Mouse (Mus musculus): Measurements from ENCODE around the gene Fes. TPM values are rescaled to one million over a fixed set of nuclear protein-coding genes. Genes with fewer than 3 reads are reported as not detected.
A peak's percentile ranks its signal among the peaks of the same experiment; 100 is the strongest.

Gene Fes
- polyA plus RNA-seq, 1 experiment from 2014 or later: 13.8 TPM

DNA sequence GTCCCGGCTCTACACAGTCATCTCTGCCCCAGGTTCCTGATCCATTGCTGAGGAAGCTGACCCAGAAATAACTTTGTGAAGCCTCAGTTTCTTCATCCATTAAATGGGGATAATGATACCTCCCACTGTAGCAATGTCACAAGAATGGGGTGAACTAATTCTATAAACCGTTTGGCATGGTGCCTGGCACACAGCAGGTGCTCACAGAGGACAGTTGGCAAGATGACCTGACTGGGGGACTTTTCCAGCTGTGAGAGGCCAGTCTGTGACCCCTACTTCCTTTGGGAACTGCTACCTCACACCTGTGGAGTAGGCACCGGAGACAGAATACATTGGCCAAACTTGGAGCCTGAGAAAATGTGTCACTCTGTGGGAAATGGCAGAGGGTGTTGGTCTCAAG is 30.3 kb upstream of the Fes start:
- 77% methylated on average over 3 of the region's 3 CpGs for WGBS
- Histone ChIP-seq H3K27me3 (no peaks in the 10 kb centered on the region), H3K4me3 (no peak overlapping the region), H3K4me1 (peaks cover 4% of the 10 kb centered on the region), H3K36me3 (no peaks in the 10 kb centered on the region), H3K27ac (no peak overlapping the region), H3K4me2 (no peak overlapping the region), H3K9ac (no peak overlapping the region), H3K9me3 (no peaks in the 10 kb centered on the region)
- ATAC-seq (ENCODE audit: insufficient number of reproducible peaks, insufficient read depth, low FRiP score, low TSS enrichment, low read depth): no peak

DNA sequence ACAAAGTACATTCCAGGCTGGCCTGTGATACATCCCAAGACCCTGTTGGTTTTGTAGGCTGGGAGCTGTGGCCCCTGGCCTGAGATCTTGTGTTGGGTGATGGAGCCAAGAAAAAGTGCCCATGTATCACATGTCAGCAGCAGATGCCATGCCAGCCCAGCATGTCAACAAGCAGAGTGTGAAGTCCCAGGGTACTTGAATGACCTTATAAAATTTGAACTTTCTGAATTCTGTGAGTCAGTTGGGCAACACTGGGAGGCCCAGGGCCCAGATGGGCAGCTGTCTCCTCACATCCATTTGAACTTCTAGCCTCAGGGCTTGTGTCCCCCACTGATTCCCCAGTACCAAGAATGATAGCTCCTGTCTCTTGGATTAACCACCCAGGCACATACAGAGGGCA is 29.9 kb upstream of the Fes start:
- ATAC-seq (ENCODE audit: insufficient number of reproducible peaks, insufficient read depth, low FRiP score, low TSS enrichment, low read depth): no peak
- H3K4me3 ChIP-seq: no peak overlapping the region
- no peak overlapping the region for H3K27ac ChIP-seq
- H3K4me2 ChIP-seq: no peak overlapping the region
- H3K36me3 ChIP-seq: no peaks in the 10 kb centered on the region
- H3K4me1 ChIP-seq: 0 out of 2 replicates have a peak, but pooled peaks cover under 1% of the 10 kb centered on the region
- no peaks in the 10 kb centered on the region for H3K9me3 ChIP-seq
- H3K9ac ChIP-seq: no peak overlapping the region
- H3K27me3 ChIP-seq: no peaks in the 10 kb centered on the region

DNA sequence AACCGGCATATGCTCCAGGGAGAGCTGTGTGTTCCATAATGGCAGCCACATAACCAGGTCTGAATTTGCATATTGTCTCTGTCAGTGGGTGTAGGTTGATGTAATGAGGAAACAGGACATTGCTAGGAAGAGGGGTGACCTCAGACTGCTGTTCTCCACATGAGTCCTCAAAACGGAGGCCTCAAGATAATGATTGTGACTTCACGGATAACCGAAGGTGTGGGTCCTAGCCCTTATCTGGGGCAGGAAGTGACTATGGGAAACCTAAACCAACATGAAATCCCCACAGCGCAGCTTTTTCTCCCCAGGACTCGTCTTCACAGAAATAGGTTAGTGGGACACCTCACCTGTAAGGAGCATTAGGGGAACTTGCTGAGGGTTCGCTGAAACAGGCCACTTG is 29.2 kb upstream of the Fes start:
- no peak for ATAC-seq (ENCODE audit: insufficient number of reproducible peaks, insufficient read depth, low FRiP score, low TSS enrichment, low read depth)
- 87% methylated on average over 7 of the region's 7 CpGs for WGBS

DNA sequence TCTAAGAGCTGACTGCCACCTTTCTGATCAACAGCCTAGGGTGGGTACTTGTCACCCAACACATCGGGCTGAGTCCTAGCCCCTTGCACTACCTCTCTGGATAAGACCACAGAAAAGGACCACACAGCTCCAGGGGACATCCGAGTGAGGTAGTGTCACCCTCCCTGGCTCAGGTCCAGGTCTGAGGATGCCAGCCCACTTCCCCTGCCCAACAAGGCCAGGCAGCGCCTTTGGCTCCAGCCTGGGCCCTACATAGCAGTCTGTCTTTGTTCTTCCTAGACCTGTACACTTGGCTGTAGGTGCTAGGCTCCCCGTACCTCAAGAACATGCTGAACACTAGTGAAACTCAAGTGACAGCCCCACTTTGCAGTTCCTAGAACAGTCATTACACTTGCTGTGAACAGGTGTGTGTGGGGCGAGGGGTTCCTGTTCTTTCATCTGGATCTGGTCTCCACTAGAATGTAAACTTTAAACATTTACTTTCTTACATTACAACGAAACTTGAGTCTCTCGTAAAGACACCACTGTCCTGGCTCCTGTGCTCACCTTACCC is 26.6 kb upstream of the Fes start:
- Histone ChIP-seq H3K27me3 (no peaks in the 10 kb centered on the region), H3K36me3 (no peaks in the 10 kb centered on the region), H3K9me3 (no peaks in the 10 kb centered on the region), H3K4me2 (no peak overlapping the region), H3K4me3 (no peak overlapping the region), H3K9ac (no peak overlapping the region), H3K27ac (no peak overlapping the region), H3K4me1 (no peaks in the 10 kb centered on the region)
- 80% methylated on average over 7 of the region's 7 CpGs for WGBS
- ATAC-seq (ENCODE audit: insufficient number of reproducible peaks, insufficient read depth, low FRiP score, low TSS enrichment, low read depth): no peak

More for the DNA sequence above, 29.2 kb upstream of the Fes start:
- no peak overlapping the region for H3K4me3 ChIP-seq
- H3K4me2 ChIP-seq: no peak overlapping the region
- no peaks in the 10 kb centered on the region for H3K4me1 ChIP-seq
- no peaks in the 10 kb centered on the region for H3K9me3 ChIP-seq
- H3K36me3 ChIP-seq: no peaks in the 10 kb centered on the region
- no peak overlapping the region for H3K27ac ChIP-seq
- no peaks in the 10 kb centered on the region for H3K27me3 ChIP-seq
- H3K9ac ChIP-seq: no peak overlapping the region

DNA sequence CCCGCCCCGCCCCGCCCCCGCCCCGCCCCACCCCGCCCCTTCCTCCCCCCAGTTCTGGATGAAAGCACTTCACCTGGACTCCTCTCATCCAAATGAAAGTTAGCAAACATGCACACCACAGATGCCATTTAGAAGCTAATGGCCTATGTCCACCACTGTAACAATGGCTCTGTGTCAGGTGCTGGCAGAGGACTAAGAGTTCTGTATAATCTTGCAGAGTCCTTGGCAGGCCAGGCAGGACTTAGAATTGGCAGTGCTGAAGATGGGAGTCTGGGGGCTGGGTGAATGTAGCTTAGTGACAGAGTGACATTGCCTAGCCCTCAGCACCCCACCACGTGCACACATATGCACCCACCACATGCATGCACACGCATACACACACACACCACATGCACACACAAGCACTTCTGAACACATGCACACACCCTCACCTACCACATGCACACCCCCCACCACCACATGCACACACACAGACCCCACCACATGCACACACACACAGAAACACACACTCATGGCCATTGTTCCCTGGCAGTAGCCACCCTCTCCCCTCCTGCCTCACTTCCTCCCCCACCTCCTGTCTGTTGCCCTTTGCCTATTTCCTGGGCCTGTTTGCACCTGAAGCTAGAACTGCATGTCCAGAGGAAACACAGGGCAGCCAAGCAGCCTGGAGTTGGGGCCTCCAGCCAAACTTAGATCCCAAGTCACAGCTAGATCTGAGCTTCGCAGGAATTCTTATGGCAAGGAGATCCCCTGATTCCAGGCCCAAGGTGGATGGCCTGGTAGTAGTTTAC is 26.0 kb upstream of the Fes start:
- Histone ChIP-seq H3K9ac (no peak overlapping the region), H3K9me3 (no peaks in the 10 kb centered on the region), H3K4me1 (no peaks in the 10 kb centered on the region), H3K27me3 (no peaks in the 10 kb centered on the region), H3K4me3 (no peak overlapping the region), H3K27ac (no peak overlapping the region), H3K36me3 (no peaks in the 10 kb centered on the region), H3K4me2 (no peak overlapping the region)
- WGBS: 87% methylated on average over 9 of the region's 9 CpGs
- no peak for ATAC-seq (ENCODE audit: insufficient number of reproducible peaks, insufficient read depth, low FRiP score, low TSS enrichment, low read depth)

DNA sequence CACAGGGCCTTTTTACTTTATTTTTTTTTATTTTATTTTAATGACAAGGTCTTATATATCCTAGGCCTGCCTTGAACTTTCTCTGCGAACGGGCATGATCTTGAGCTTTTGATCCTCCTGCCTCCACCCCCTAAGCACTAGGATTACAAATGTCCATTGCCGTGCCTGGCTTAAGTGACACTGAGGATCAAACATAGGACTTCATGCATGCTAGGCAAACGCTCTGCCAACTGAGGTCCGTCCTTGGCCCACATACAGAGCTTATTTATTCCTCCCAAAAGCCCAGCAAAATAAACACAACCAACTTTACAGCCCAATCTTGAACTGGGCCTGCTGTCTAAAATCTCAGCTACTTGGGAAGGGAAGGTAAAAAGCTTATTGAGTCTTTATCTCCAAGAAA is 25.0 kb upstream of the Fes start:
- Histone ChIP-seq H3K4me2 (no peak overlapping the region), H3K4me3 (no peak overlapping the region), H3K27me3 (no peaks in the 10 kb centered on the region), H3K36me3 (no peaks in the 10 kb centered on the region), H3K4me1 (no peaks in the 10 kb centered on the region), H3K27ac (no peak overlapping the region), H3K9me3 (no peaks in the 10 kb centered on the region), H3K9ac (no peak overlapping the region)
- WGBS: 72% methylated on average over 5 of the region's 5 CpGs
- ATAC-seq (ENCODE audit: insufficient number of reproducible peaks, insufficient read depth, low FRiP score, low TSS enrichment, low read depth): no peak

DNA sequence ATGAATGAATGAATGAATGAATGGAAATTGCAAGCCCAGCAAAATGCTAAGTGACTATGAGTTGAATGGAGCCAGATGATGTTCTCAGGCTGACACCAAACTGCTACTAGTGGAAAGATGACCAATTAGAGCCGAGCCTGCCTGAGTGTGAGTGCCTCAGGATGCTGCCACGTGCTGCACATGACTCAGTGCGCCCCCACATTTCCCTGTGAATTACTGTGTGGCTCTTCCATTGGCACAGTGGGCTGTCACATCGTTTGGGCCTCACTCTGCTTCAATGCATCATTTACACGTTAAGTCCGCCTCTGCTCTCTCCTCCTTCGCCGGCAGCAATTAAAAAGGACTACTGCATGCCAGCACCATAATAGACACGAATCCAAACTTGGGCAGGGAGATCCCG is 24.5 kb upstream of the Fes start:
- H3K9me3 ChIP-seq: no peaks in the 10 kb centered on the region
- no peak overlapping the region for H3K4me2 ChIP-seq
- no peak overlapping the region for H3K4me3 ChIP-seq
- 72% methylated on average over 10 of the region's 10 CpGs for WGBS
- no peak for ATAC-seq (ENCODE audit: insufficient number of reproducible peaks, insufficient read depth, low FRiP score, low TSS enrichment, low read depth)
- no peaks in the 10 kb centered on the region for H3K36me3 ChIP-seq
- no peaks in the 10 kb centered on the region for H3K4me1 ChIP-seq
- no peak overlapping the region for H3K27ac ChIP-seq
- no peaks in the 10 kb centered on the region for H3K27me3 ChIP-seq
- H3K9ac ChIP-seq: no peak overlapping the region

DNA sequence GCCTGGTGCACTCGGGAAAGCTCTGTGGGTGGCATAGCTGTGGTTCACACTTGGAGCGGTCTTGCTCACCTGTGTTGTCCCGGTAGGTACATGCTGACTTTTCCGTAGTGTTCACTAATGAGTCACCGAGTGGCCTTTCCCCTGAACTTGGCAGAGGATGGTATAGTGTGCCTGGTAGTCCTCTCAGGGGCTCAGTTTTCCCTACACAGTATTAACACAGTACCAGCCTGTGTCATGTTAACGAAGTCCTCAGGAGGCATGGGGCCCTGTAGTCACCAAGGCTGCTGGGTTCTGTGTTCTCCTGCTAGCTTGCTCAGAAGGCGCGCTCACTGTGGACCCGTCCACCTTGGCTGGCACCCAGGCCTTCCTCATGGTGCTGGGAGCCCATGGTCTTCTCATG is 22.6 kb upstream of the Fes start:
- 82% methylated on average over 9 of the region's 9 CpGs for WGBS

DNA sequence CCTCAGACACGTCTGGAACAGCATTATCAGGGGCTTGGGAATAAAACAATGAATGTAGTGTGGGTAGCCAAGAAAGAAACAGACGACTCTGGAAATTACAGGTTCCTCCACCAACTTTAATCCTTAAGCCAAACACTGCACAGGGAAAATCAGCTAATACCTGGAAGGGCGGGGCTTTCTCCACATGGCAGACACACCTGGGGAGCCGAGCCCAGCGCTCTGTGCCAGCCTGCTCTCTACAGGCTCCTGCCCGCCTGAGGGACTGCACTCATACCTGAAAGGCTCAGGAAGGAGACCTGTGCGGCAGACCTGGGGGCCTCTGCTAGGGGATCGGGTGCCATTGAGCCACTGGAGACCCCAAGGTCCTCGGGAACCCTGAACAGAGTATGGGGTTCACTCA is 20.0 kb upstream of the Fes start:
- WGBS: 58% methylated on average over 9 of the region's 9 CpGs
- Histone ChIP-seq H3K27ac (no peak overlapping the region; the same call in 1 of the 2 replicates), H3K4me1 (peaks cover 14% of the 10 kb centered on the region), H3K36me3 (no peaks in the 10 kb centered on the region), H3K4me2 (no peak overlapping the region), H3K9ac (no peak overlapping the region), H3K4me3 (no peak overlapping the region), H3K27me3 (peaks cover 7% of the 10 kb centered on the region; the same call in 1 of the 2 replicates), H3K9me3 (no peaks in the 10 kb centered on the region)
- ATAC-seq (ENCODE audit: insufficient number of reproducible peaks, insufficient read depth, low FRiP score, low TSS enrichment, low read depth): peak; percentile 54

More for the DNA sequence above, 22.6 kb upstream of the Fes start:
- Histone ChIP-seq H3K4me1 (no peaks in the 10 kb centered on the region), H3K27me3 (no peaks in the 10 kb centered on the region), H3K4me2 (no peak overlapping the region), H3K9me3 (no peaks in the 10 kb centered on the region), H3K9ac (no peak overlapping the region), H3K4me3 (no peak overlapping the region), H3K36me3 (no peaks in the 10 kb centered on the region), H3K27ac (no peak overlapping the region)
- no peak for ATAC-seq (ENCODE audit: insufficient number of reproducible peaks, insufficient read depth, low FRiP score, low TSS enrichment, low read depth)

DNA sequence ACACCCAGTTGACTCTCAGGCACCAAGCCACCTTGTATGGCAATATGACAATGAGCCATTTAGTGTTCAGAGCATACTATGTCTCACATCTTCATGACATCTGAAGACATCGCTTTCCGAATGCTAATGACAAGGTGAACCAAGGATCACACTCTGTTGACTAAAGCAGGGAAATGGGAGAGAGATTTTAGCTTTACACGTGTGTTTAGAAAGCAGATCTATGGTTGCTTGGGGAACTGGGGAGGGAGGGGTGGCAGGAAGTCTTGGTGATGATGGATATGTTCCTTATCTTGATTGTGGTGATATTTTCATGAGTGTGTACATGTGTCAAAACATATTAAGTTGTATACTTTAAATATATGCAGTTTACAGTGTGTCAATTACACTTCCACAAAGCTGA is 18.4 kb upstream of the Fes start:
- Histone ChIP-seq H3K4me3 (no peak overlapping the region), H3K4me2 (no peak overlapping the region), H3K27ac (no peak overlapping the region), H3K4me1 (peaks cover 21% of the 10 kb centered on the region), H3K36me3 (no peaks in the 10 kb centered on the region), H3K9ac (no peak overlapping the region), H3K9me3 (no peaks in the 10 kb centered on the region), H3K27me3 (peaks cover 7% of the 10 kb centered on the region; the same call in 1 of the 2 replicates)
- 82% methylated on average over 3 of the region's 3 CpGs for WGBS
- no peak for ATAC-seq (ENCODE audit: insufficient number of reproducible peaks, insufficient read depth, low FRiP score, low TSS enrichment, low read depth)

DNA sequence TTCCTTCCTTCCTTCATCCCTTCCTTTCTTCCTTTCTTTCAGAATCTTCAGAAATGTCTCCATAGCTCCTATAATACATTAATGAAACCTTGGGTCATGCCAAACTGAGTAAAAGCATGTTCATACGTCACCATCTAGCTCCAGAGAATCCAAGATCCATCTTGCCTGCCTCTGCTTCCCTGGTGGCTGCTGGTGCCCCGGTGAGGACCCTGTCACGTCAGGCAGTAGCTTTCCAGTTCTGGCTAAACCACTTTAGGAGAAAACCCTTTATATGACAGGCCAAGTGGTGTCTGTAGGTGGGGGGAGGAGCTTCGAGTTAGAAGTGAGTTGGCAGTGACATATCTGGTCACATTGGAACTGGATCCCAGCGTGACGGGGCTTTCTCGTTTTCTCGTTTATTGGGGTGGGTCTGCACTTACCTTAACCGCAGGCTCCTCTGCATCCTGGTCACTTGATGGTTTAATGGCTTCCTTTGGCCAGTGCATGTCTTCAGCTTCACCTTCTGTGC is 17.5 kb upstream of the Fes start, which contains the start of gene Furin:
Gene Furin (minus strand): TSS at position 249 of the 508 bp plus-strand sequence.
- Histone ChIP-seq H3K27ac (peak within 1 kb of the TSS; percentile 57), H3K27me3 (peaks cover 7% of the 10 kb centered on the region; the same call in 1 of the 2 replicates), H3K9me3 (no peaks in the 10 kb centered on the region), H3K36me3 (no peaks in the 10 kb centered on the region), H3K9ac (0 out of 2 replicates have a peak within 1 kb of the TSS, but pooled peaks have one; percentile 27), H3K4me1 (peaks cover 30% of the 10 kb centered on the region), H3K4me2 (no peak within 1 kb of the TSS), H3K4me3 (no peak within 1 kb of the TSS)
- ATAC-seq (ENCODE audit: insufficient number of reproducible peaks, insufficient read depth, low FRiP score, low TSS enrichment, low read depth): no peak
- WGBS: 67% methylated on average over 9 of the region's 9 CpGs

Measured in embryonic facial prominence, embryonic 13.5 days (tissue).